Mouse (Mus musculus): Measurements from ENCODE around the gene Aplp2. TPM values are rescaled to one million over a fixed set of nuclear protein-coding genes. Genes with fewer than 3 reads are reported as not detected.

Gene Aplp2
- polyA plus RNA-seq, 1 experiment, result 147 TPM

GRCm38 (mm10) chr9:31145272-31145925 is 66.2 kb downstream of the Aplp2 start:
- H3K4me3 ChIP-seq (ENCODE audit: low read depth, low read length), result no peak overlapping the region
- peaks cover 21% of the 10 kb centered on the region for H3K4me1 ChIP-seq (ENCODE audit: control insufficient read depth, insufficient read depth, insufficient read length, low read length)
- TF ChIP-seq CTCF (IDR thresholded peaks at IDR 0.05; ENCODE audit: extremely low read depth, insufficient read length, insufficient replicate concordance, low read depth, low read length) (no peak), POLR2A (IDR thresholded peaks at IDR 0.05; ENCODE audit: low read depth, low read length) (no peak)
- H3K36me3 ChIP-seq (ENCODE audit: control insufficient read depth, insufficient read depth, low read length), result peaks cover 8% of the 10 kb centered on the region
- peak overlapping the region; percentile 86 for H3K27ac ChIP-seq (ENCODE audit: insufficient read depth, low read depth, low read length)
- H3K27me3 ChIP-seq (ENCODE audit: control insufficient read depth, insufficient read depth, low read length), result no peaks in the 10 kb centered on the region
- WGBS, result 42% methylated on average over 7 of the region's 7 CpGs

- peaks cover 15% of the 10 kb centered on the region for H3K4me1 ChIP-seq (ENCODE audit: control insufficient read depth, insufficient read depth, insufficient read length, low read length)
- TF ChIP-seq POLR2A (IDR thresholded peaks at IDR 0.05; ENCODE audit: low read depth, low read length) (no peak), CTCF (IDR thresholded peaks at IDR 0.05; ENCODE audit: extremely low read depth, insufficient read length, insufficient replicate concordance, low read depth, low read length) (no peak)
- H3K27ac ChIP-seq (ENCODE audit: insufficient read depth, low read depth, low read length), result no peak overlapping the region
- WGBS, result 82% methylated on average over 1 of the region's 1 CpGs
- no peak overlapping the region for H3K4me3 ChIP-seq (ENCODE audit: low read depth, low read length)
- H3K27me3 ChIP-seq (ENCODE audit: control insufficient read depth, insufficient read depth, low read length), result no peaks in the 10 kb centered on the region
- no peaks in the 10 kb centered on the region for H3K36me3 ChIP-seq (ENCODE audit: control insufficient read depth, insufficient read depth, low read length)
Observed at GRCm38 (mm10) chr9:31142924-31143323, 68.7 kb downstream of the Aplp2 start.

GRCm38 (mm10) chr9:31133131-31133530 is 78.5 kb downstream of the Aplp2 start:
- H3K36me3 ChIP-seq (ENCODE audit: control insufficient read depth, insufficient read depth, low read length), result peaks cover 3% of the 10 kb centered on the region; the same call in 1 of the 2 replicates
- no peak overlapping the region for H3K4me3 ChIP-seq (ENCODE audit: low read depth, low read length)

GRCm38 (mm10) chr9:31131205-31131968 is 80.2 kb downstream of the Aplp2 start, which contains the start of gene St14:
Gene St14, minus strand, starts transcription at chr9:31131853.
- Histone ChIP-seq H3K4me3 (ENCODE audit: low read depth, low read length) (peak within 1 kb of the TSS; percentile 67), H3K27ac (ENCODE audit: insufficient read depth, low read depth, low read length) (peak within 1 kb of the TSS; percentile 86), H3K4me1 (ENCODE audit: control insufficient read depth, insufficient read depth, insufficient read length, low read length) (peaks cover 24% of the 10 kb centered on the region; the same call in 1 of the 2 replicates), H3K36me3 (ENCODE audit: control insufficient read depth, insufficient read depth, low read length) (peaks cover 6% of the 10 kb centered on the region; the same call in 1 of the 2 replicates), H3K27me3 (ENCODE audit: control insufficient read depth, insufficient read depth, low read length) (no peaks in the 10 kb centered on the region)
- no peak for TF ChIP-seq CTCF (IDR thresholded peaks at IDR 0.05; ENCODE audit: extremely low read depth, insufficient read length, insufficient replicate concordance, low read depth, low read length)
- peak; percentile 90 for TF ChIP-seq POLR2A (IDR thresholded peaks at IDR 0.05; ENCODE audit: low read depth, low read length)
- WGBS, result under 1% methylated on average over 74 of the region's 74 CpGs

More at GRCm38 (mm10) chr9:31133131-31133530, 78.5 kb downstream of the Aplp2 start:
- TF ChIP-seq CTCF (IDR thresholded peaks at IDR 0.05; ENCODE audit: extremely low read depth, insufficient read length, insufficient replicate concordance, low read depth, low read length) (no peak), POLR2A (IDR thresholded peaks at IDR 0.05; ENCODE audit: low read depth, low read length) (no peak)
- peaks cover 16% of the 10 kb centered on the region; the same call in 1 of the 2 replicates for H3K4me1 ChIP-seq (ENCODE audit: control insufficient read depth, insufficient read depth, insufficient read length, low read length)
- no peaks in the 10 kb centered on the region for H3K27me3 ChIP-seq (ENCODE audit: control insufficient read depth, insufficient read depth, low read length)
- H3K27ac ChIP-seq (ENCODE audit: insufficient read depth, low read depth, low read length), result no peak overlapping the region
- WGBS, result 77% methylated on average over 5 of the region's 5 CpGs

GRCm38 (mm10) chr9:31130357-31131204 is 81.0 kb downstream of the Aplp2 start:
- H3K36me3 ChIP-seq (ENCODE audit: control insufficient read depth, insufficient read depth, low read length), result peaks cover 6% of the 10 kb centered on the region; the same call in 1 of the 2 replicates
- under 1% methylated on average over 26 of the region's 26 CpGs for WGBS
- TF ChIP-seq CTCF (IDR thresholded peaks at IDR 0.05; ENCODE audit: extremely low read depth, insufficient read length, insufficient replicate concordance, low read depth, low read length) (no peak), POLR2A (IDR thresholded peaks at IDR 0.05; ENCODE audit: low read depth, low read length) (0 out of 2 replicates have a peak, but pooled peaks have one; percentile 22)
- peak overlapping the region; percentile 86 for H3K27ac ChIP-seq (ENCODE audit: insufficient read depth, low read depth, low read length)
- peak overlapping the region; percentile 67 for H3K4me3 ChIP-seq (ENCODE audit: low read depth, low read length)
- peaks cover 28% of the 10 kb centered on the region; the same call in 1 of the 2 replicates for H3K4me1 ChIP-seq (ENCODE audit: control insufficient read depth, insufficient read depth, insufficient read length, low read length)
- H3K27me3 ChIP-seq (ENCODE audit: control insufficient read depth, insufficient read depth, low read length), result no peaks in the 10 kb centered on the region

- peak overlapping the region; percentile 67 for H3K4me3 ChIP-seq (ENCODE audit: low read depth, low read length)
- TF ChIP-seq CTCF (IDR thresholded peaks at IDR 0.05; ENCODE audit: extremely low read depth, insufficient read length, insufficient replicate concordance, low read depth, low read length) (no peak), POLR2A (IDR thresholded peaks at IDR 0.05; ENCODE audit: low read depth, low read length) (no peak)
- H3K4me1 ChIP-seq (ENCODE audit: control insufficient read depth, insufficient read depth, insufficient read length, low read length), result peaks cover 28% of the 10 kb centered on the region; the same call in 1 of the 2 replicates
- H3K27ac ChIP-seq (ENCODE audit: insufficient read depth, low read depth, low read length), result peak overlapping the region; percentile 86
- WGBS, result 18% methylated on average over 8 of the region's 8 CpGs
- H3K36me3 ChIP-seq (ENCODE audit: control insufficient read depth, insufficient read depth, low read length), result peaks cover 7% of the 10 kb centered on the region; the same call in 1 of the 2 replicates
- H3K27me3 ChIP-seq (ENCODE audit: control insufficient read depth, insufficient read depth, low read length), result no peaks in the 10 kb centered on the region
Observed at GRCm38 (mm10) chr9:31129956-31130355, 81.7 kb downstream of the Aplp2 start.

Measured in small intestine, adult 2 months (tissue).